Mouse (Mus musculus): ENCODE measurements around the gene Mgat4a. TPM values are rescaled to one million over a fixed set of nuclear protein-coding genes. Genes with fewer than 3 reads are reported as not detected.
"Not testable (repeated sequence)": the region's sequence is repeated elsewhere in the genome, so short reads cannot be mapped to it uniquely, and the experiment has no call there.

The Mgat4a gene
- polyA plus RNA-seq, 1 experiment from 2014 or later: 3.8 TPM

DNA sequence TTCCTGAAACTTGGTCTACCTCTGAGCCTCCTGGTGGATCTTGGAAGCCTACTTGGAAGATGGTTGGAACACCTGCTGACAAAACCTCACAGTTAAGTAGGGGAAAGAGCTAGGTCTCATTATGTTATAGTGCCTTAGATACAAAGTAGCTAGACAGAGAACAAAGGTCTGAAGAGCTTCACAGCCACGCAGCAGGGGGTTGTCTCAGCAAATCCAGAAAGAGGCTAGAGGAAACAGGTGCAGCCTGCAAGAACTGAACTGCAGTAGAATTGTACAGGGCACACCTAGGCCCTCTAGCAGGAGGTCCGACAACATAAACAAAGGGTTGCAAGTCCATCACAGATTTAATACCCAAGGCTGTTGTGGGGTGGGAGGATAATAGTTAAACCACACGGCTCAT lies 30.6 kb downstream of the Mgat4a start:
- Histone ChIP-seq H3K27ac (no peak overlapping the region), H3K4me1 (replicated peaks) (peaks cover 23% of the 10 kb centered on the region), H3K36me3 (no peaks in the 10 kb centered on the region), H3K4me3 (no peak overlapping the region), H3K9ac (no peak overlapping the region), H3K4me2 (no peak overlapping the region), H3K27me3 (no peaks in the 10 kb centered on the region), H3K9me3 (replicated peaks) (no peaks in the 10 kb centered on the region)
- WGBS: 81% methylated on average over 3 of the region's 3 CpGs
- ATAC-seq (replicated peaks; ENCODE audit: insufficient number of reproducible peaks, insufficient read depth, low FRiP score, low read depth): no peak

DNA sequence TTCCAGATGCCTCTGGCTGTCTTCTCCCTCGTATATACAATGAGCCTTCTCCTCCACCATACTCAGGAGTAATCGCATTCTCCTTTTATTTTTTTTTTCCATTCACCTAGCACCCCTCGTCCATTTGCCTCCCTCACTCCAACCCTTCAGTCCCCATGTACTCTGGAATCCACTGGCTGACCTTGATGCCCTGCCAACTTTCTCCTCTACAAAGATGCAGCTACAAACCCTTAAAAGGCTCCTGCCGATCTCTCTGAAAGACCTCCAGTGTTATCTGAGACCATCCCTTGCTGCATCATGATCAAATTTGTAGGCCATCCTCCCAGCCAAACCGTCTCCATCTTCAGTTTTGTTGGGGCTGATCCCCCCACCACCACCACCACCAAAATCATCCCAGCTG lies 31.4 kb downstream of the Mgat4a start:
- 62% methylated on average over 5 of the region's 5 CpGs for WGBS

DNA sequence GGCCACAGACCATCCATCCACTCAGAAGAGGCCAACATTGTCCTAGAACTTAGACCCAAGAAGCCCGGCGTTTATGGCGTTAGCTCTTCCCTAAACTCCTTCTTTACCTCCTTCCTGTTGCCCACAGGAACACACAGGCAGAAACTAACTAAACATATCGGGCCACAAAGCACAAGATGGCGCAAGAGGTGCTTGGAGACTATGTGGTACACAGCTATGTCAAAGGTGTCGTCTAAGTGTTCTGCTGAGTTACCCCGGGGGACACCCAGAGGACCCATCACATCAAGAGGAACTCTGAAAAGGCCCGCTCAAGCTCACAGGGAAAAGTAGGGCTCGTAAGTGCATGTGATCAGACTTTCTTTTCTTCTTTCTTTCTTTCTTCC lies 35.5 kb downstream of the Mgat4a start:
- Histone ChIP-seq H3K4me3 (no peak overlapping the region), H3K9ac (no peak overlapping the region), H3K4me1 (replicated peaks) (peaks cover 15% of the 10 kb centered on the region), H3K4me2 (no peak overlapping the region), H3K9me3 (replicated peaks) (no peaks in the 10 kb centered on the region), H3K27ac (peak overlapping the region; percentile 28), H3K36me3 (no peaks in the 10 kb centered on the region), H3K27me3 (no peaks in the 10 kb centered on the region)
- 84% methylated on average over 9 of the region's 9 CpGs for WGBS
- no peak for ATAC-seq (replicated peaks; ENCODE audit: insufficient number of reproducible peaks, insufficient read depth, low FRiP score, low read depth)

More for the DNA sequence above, 31.4 kb downstream of the Mgat4a start:
- H3K9me3 ChIP-seq (replicated peaks): no peaks in the 10 kb centered on the region
- H3K4me3 ChIP-seq: no peak overlapping the region
- no peak for ATAC-seq (replicated peaks; ENCODE audit: insufficient number of reproducible peaks, insufficient read depth, low FRiP score, low read depth)
- H3K4me1 ChIP-seq (replicated peaks): peaks cover 28% of the 10 kb centered on the region
- H3K4me2 ChIP-seq: no peak overlapping the region
- no peak overlapping the region for H3K9ac ChIP-seq
- H3K27me3 ChIP-seq: no peaks in the 10 kb centered on the region
- no peak overlapping the region for H3K27ac ChIP-seq
- no peaks in the 10 kb centered on the region for H3K36me3 ChIP-seq

GRCm38 (mm10) chr1:37504716-37505347 lies 36.0 kb downstream of the Mgat4a start:
- peak overlapping the region; percentile 28; the same call in 1 of the 2 replicates for H3K27ac ChIP-seq
- no peak overlapping the region for H3K4me3 ChIP-seq
- H3K4me2 ChIP-seq: no peak overlapping the region
- H3K9me3 ChIP-seq (replicated peaks): no peaks in the 10 kb centered on the region
- ATAC-seq (replicated peaks; ENCODE audit: insufficient number of reproducible peaks, insufficient read depth, low FRiP score, low read depth): no peak
- H3K4me1 ChIP-seq (replicated peaks): peaks cover 15% of the 10 kb centered on the region
- 62% methylated on average over 10 of the region's 10 CpGs for WGBS
- no peaks in the 10 kb centered on the region for H3K27me3 ChIP-seq
- no peaks in the 10 kb centered on the region for H3K36me3 ChIP-seq
- H3K9ac ChIP-seq: no peak overlapping the region

GRCm38 (mm10) chr1:37503656-37504055 lies 37.2 kb downstream of the Mgat4a start:
- Histone ChIP-seq H3K4me2 (no peak overlapping the region), H3K27ac (no peak overlapping the region), H3K4me3 (no peak overlapping the region), H3K9me3 (replicated peaks) (no peaks in the 10 kb centered on the region), H3K4me1 (replicated peaks) (peaks cover 15% of the 10 kb centered on the region), H3K9ac (no peak overlapping the region), H3K27me3 (no peaks in the 10 kb centered on the region), H3K36me3 (no peaks in the 10 kb centered on the region)
- ATAC-seq (replicated peaks; ENCODE audit: insufficient number of reproducible peaks, insufficient read depth, low FRiP score, low read depth): no peak
- whole genome bisulfite sequencing: 59% methylated on average over 4 of the region's 4 CpGs

- Histone ChIP-seq H3K4me3 (no peak overlapping the region), H3K27me3 (no peaks in the 10 kb centered on the region), H3K9me3 (replicated peaks) (no peaks in the 10 kb centered on the region), H3K27ac (no peak overlapping the region), H3K36me3 (no peaks in the 10 kb centered on the region), H3K4me2 (no peak overlapping the region), H3K4me1 (replicated peaks) (peaks cover 15% of the 10 kb centered on the region), H3K9ac (no peak overlapping the region)
- 74% methylated on average over 9 of the region's 9 CpGs for WGBS
- no peak for ATAC-seq (replicated peaks; ENCODE audit: insufficient number of reproducible peaks, insufficient read depth, low FRiP score, low read depth)
Observed at GRCm38 (mm10) chr1:37502354-37502753, 38.5 kb downstream of the Mgat4a start.

- 46% methylated on average over 8 of the region's 8 CpGs for WGBS
- Histone ChIP-seq H3K27me3 (no peaks in the 10 kb centered on the region), H3K27ac (no peak overlapping the region), H3K4me1 (replicated peaks) (peaks cover 17% of the 10 kb centered on the region), H3K36me3 (no peaks in the 10 kb centered on the region), H3K4me2 (no peak overlapping the region), H3K4me3 (no peak overlapping the region), H3K9me3 (replicated peaks) (no peaks in the 10 kb centered on the region), H3K9ac (no peak overlapping the region)
- ATAC-seq (replicated peaks; ENCODE audit: insufficient number of reproducible peaks, insufficient read depth, low FRiP score, low read depth): no peak
Observed at GRCm38 (mm10) chr1:37500723-37501122, 40.1 kb downstream of the Mgat4a start.

- WGBS: 91% methylated on average over 1 of the region's 1 CpGs
- H3K9ac ChIP-seq: not testable (repeated sequence)
Observed at GRCm38 (mm10) chr1:37499395-37499794, 41.4 kb downstream of the Mgat4a start.

DNA sequence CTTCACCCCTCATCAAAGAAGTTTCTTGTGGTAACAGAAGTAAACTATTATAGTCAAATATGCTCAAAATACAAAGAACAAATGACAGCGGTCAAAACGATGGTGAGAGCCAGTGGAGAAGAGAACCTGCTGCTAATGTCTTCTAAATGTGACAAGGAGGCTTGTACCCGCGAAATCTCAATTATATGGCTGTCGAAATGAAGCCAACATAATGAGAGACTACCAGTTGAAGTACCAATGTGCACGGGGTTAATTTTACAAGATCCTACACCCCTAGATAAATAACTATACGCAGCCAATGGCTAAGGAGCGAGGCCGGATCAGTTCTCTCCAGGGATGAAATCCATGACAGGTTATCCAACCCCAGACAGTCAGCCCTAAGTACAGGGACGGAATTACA lies 41.9 kb downstream of the Mgat4a start:
- no peak overlapping the region for H3K9ac ChIP-seq
- no peak overlapping the region for H3K4me2 ChIP-seq
- H3K4me3 ChIP-seq: no peak overlapping the region
- H3K27ac ChIP-seq: no peak overlapping the region
- WGBS: 79% methylated on average over 10 of the region's 10 CpGs
- no peaks in the 10 kb centered on the region for H3K9me3 ChIP-seq (replicated peaks)
- H3K4me1 ChIP-seq (replicated peaks): peaks cover 10% of the 10 kb centered on the region; the same call in 1 of the 2 replicates
- no peaks in the 10 kb centered on the region for H3K36me3 ChIP-seq
- H3K27me3 ChIP-seq: no peaks in the 10 kb centered on the region
- ATAC-seq (replicated peaks; ENCODE audit: insufficient number of reproducible peaks, insufficient read depth, low FRiP score, low read depth): no peak

More at GRCm38 (mm10) chr1:37499395-37499794, 41.4 kb downstream of the Mgat4a start:
- not testable (repeated sequence) for H3K27ac ChIP-seq; ATAC-seq (replicated peaks; ENCODE audit: insufficient number of reproducible peaks, insufficient read depth, low FRiP score, low read depth); H3K4me3 ChIP-seq; H3K4me2 ChIP-seq; H3K36me3 ChIP-seq; H3K27me3 ChIP-seq; H3K9me3 ChIP-seq (replicated peaks)
- peaks cover 10% of the 10 kb centered on the region; the same call in 1 of the 2 replicates for H3K4me1 ChIP-seq (replicated peaks)

DNA sequence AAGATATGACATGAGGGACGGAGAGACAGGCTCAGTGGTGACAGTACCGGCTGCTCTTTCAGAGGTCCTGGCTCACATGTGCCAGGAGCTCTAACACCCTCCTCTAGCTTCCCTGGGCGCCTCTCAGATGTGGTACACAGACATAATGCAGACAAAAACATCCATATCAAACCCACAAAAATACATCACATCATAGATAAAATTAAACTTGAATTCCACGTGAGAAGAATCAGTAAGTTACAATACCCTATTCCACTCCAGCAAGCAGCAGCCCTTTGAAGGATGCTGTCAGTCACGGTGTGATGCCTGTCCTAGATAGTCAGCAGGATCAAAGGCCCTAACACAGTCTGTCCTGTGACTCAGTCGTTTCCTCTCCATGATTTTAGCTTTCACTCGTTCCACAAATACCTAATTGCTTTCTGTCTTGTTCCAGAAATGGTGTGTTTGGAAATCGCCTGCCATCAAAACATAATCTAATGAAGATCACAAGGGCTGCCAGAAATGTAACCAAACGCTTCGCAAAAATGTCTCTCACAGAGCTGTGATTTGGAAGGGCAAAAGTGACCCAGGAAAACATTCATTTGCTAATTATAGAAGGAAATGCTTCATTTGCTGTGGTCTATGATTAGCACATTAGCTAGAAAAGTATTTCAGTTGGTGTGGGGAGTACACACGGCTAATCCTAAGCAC lies 44.1 kb downstream of the Mgat4a start:
- Histone ChIP-seq H3K9me3 (replicated peaks) (no peaks in the 10 kb centered on the region), H3K4me2 (no peak overlapping the region), H3K4me1 (replicated peaks) (peaks cover 8% of the 10 kb centered on the region; the same call in 1 of the 2 replicates), H3K4me3 (no peak overlapping the region), H3K27ac (no peak overlapping the region), H3K9ac (no peak overlapping the region), H3K36me3 (no peaks in the 10 kb centered on the region), H3K27me3 (no peaks in the 10 kb centered on the region)
- ATAC-seq (replicated peaks; ENCODE audit: insufficient number of reproducible peaks, insufficient read depth, low FRiP score, low read depth): no peak
- WGBS: 53% methylated on average over 11 of the region's 11 CpGs

GRCm38 (mm10) chr1:37495698-37496321 lies 45.0 kb downstream of the Mgat4a start:
- ATAC-seq (replicated peaks; ENCODE audit: insufficient number of reproducible peaks, insufficient read depth, low FRiP score, low read depth): no peak
- no peak overlapping the region for H3K9ac ChIP-seq
- 76% methylated on average over 10 of the region's 10 CpGs for WGBS
- H3K27me3 ChIP-seq: no peaks in the 10 kb centered on the region
- H3K4me3 ChIP-seq: no peak overlapping the region
- H3K27ac ChIP-seq: 0 out of 2 replicates have a peak overlapping the region, but pooled peaks have one; percentile 24
- H3K36me3 ChIP-seq: no peaks in the 10 kb centered on the region
- H3K9me3 ChIP-seq (replicated peaks): no peaks in the 10 kb centered on the region
- peaks cover 5% of the 10 kb centered on the region; the same call in 1 of the 2 replicates for H3K4me1 ChIP-seq (replicated peaks)
- no peak overlapping the region for H3K4me2 ChIP-seq

All from heart, embryonic 15.5 days (tissue).